Mouse (Mus musculus) brain, embryonic 14.5 days (tissue): ENCODE data around the gene Mta3. TPM values are rescaled to one million over a fixed set of nuclear protein-coding genes. Genes with fewer than 3 reads are reported as not detected.

Source experiments
- DNase-seq: peaks from one replicate; pipeline ENCODE4 v3.0.0-alpha.2; 2011; ENCODE audit warnings: low read depth
- CTCF ChIP-seq: fragments of 200-500 bp; IDR thresholded peaks from 2 replicates; pipeline ENCODE4 v1.5.1; 2012; ENCODE audit warnings: inconsistent platforms, mild to moderate bottlenecking, moderate library complexity, borderline replicate concordance; ENCODE audit not compliant: insufficient read depth, insufficient read length; ENCODE audit errors: extremely low read depth
- POLR2A ChIP-seq: fragments of 200-500 bp; IDR thresholded peaks from 2 replicates; pipeline ENCODE4 v1.6.1; 2012; ENCODE audit warnings: mild to moderate bottlenecking, inconsistent platforms, borderline replicate concordance; ENCODE audit not compliant: poor library complexity, insufficient read depth, insufficient read length, severe bottlenecking; ENCODE audit errors: extremely low read depth
- polyA plus RNA-seq: library from polyadenylated mRNA; depleted of rRNA; stranded (reverse); fragments of >200 nt; gene quantifications from 2 replicates; pipeline ENCODE4 v1.2.3, GENCODE M21; 2012; rRNA removed

Gene Mta3
- polyA plus RNA-seq, 1 experiment, result 38.0 TPM

DNA sequence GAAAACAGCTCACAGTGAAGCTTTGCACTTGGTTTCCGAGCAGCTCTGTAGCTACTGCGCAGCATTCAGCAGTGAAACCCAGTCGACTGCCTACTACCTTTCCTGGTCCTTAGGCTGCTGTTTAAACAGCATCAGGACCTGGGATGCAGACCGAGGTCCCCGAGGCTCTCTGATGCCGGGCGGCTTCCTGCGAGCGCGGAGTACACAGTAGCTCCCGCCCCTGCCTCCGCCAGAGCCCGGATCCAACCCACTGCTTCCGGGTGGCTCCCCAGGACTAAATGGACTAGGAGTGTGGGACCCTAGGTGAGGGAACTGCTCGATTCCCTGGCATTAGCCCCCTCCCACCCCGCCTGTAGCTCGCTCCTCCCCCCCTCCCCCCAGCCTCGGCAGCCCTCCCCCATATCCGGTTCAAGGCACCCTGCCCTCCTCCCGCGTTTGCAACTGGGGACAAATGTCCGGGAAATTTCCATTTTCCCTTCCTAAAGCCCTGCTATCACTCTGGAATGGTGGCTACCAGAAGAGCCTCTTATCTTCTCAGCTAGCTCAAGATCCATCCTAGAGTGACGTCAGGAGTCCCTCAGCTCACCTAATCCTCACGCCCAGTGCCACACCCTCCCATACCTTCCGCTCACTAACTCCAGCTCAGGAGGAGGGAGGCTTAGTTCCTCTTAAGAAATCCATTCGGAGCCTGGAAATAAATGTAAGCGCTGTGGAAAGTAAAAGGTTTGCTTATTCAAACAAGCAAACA, 156.3 kb downstream of the Mta3 start:
- no peak for TF ChIP-seq POLR2A
- TF ChIP-seq CTCF, result no peak
- peak; percentile 70 for DNase-seq

DNA sequence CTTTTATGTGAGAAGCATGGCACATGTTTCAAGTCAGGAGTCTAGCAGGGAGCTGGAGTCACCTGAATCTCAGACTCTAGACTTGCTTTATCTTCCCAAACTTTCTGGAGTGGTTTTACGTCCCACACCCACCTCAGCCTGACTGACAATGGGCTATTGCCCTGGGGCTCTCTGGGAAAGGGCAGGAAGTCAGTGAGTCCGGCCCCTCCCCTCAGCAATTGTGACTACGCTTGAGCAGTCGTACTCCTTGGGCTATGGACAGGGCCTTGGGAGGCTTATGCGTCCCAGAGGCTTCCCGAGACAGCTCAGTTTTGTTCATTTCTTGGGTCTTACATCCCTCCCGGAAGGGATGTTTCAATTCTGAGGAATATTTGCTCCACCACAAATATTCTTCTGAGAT, 159.4 kb downstream of the Mta3 start:
- TF ChIP-seq POLR2A, result no peak
- TF ChIP-seq CTCF, result no peak
- no peak for DNase-seq

DNA sequence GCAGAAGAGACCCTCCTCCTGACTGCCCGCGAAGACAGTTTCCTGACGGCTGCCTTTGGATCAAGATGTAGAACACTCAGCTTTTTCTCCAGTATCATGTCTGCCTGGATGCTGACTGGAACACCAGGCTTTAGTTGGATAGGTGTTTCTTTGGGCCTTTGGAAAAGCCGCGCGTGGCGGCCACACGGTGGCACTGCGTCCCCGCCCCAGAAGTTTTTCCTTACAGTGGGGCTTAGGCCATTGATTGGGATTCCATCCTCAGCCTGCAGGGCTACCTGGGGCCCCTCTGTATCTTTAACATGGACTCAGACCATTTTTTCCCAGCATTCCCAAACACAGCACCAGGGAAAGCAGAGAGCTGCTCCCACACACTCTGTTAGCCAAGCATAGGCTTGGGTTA, 160.6 kb downstream of the Mta3 start:
- peak; percentile 76 for DNase-seq
- no peak for TF ChIP-seq POLR2A
- TF ChIP-seq CTCF, result peak; percentile 84

GRCm38 (mm10) chr17:83870385-83870784, 164.4 kb downstream of the Mta3 start:
- DNase-seq, result no peak
- no peak for TF ChIP-seq CTCF
- TF ChIP-seq POLR2A, result no peak

Other genes starting within 250 kb of the Mta3 start
- gene Cox7a2l, start 188.8 kb upstream of the Mta3 start, polyA plus RNA-seq, result 246 and 257 TPM in 2 replicates
- gene Kcng3, start 74.3 kb upstream of the Mta3 start, polyA plus RNA-seq, result 0.37 and 0.62 TPM in 2 replicates
- gene Haao, start 141.8 kb downstream of the Mta3 start, polyA plus RNA-seq, result 0.08 and 0.10 TPM in 2 replicates